Mouse (Mus musculus) neural tube, embryonic 14.5 days (tissue): ENCODE results near the gene Pkd2l1. TPM values are rescaled to one million over a fixed set of nuclear protein-coding genes. Genes with fewer than 3 reads are reported as not detected.

ENCODE experiments used
- ATAC-seq: fragments of 200-750 bp; cut with Nextera tagmentation; 2 replicates; pipeline ENCODE4 v1.8.0; 2017; ENCODE audit warnings: low read depth, mild to moderate bottlenecking, moderate TSS enrichment, moderate library complexity
- H3K27ac ChIP-seq: fragments of 300-500 bp; sonication (generic); 2 replicates; pipeline ENCODE4 v1.5.1; 2014; ENCODE audit warnings: low read depth, mild to moderate bottlenecking, control low read depth, low read length, moderate library complexity, mixed read lengths
- H3K27me3 ChIP-seq: fragments of 300-500 bp; sonication (generic); 2 replicates; pipeline ENCODE4 v1.6.1; 2014; ENCODE audit warnings: low read length; ENCODE audit not compliant: control insufficient read depth, insufficient read depth
- H3K36me3 ChIP-seq: fragments of 300-500 bp; sonication (generic); 2 replicates; pipeline ENCODE4 v1.6.1; 2014; ENCODE audit warnings: low read length, mixed read lengths; ENCODE audit not compliant: control insufficient read depth, insufficient read depth
- H3K4me1 ChIP-seq: fragments of 300-500 bp; sonication (generic); 2 replicates; pipeline ENCODE4 v1.6.1; 2014; ENCODE audit warnings: low read length; ENCODE audit not compliant: control insufficient read depth, insufficient read depth
- H3K4me2 ChIP-seq: fragments of 300-500 bp; sonication (generic); 2 replicates; pipeline ENCODE4 v1.6.1; 2014; ENCODE audit warnings: mild to moderate bottlenecking, low read depth, low read length, control low read depth
- H3K4me3 ChIP-seq: fragments of 300-500 bp; sonication (generic); 2 replicates; pipeline ENCODE4 v1.5.1; 2014; ENCODE audit warnings: low read depth, low read length, control low read depth, mixed read lengths
- H3K9ac ChIP-seq: fragments of 300-500 bp; sonication (generic); replicated peaks from 2 replicates; pipeline ENCODE4 v1.6.1; 2014; ENCODE audit warnings: low read depth, mild to moderate bottlenecking, control low read depth, low read length, mixed read lengths
- H3K9me3 ChIP-seq: fragments of 300-500 bp; sonication (generic); 2 replicates; pipeline ENCODE4 v1.6.1; 2016; ENCODE audit warnings: low read length; ENCODE audit not compliant: control insufficient read depth
- WGBS: fragments of 180-500 bp; shearing (Covaris S2); extraction: QIAGEN DNeasy Blood & Tissue Kit; methylation state at CpG from one replicate; pipeline ENCODE4 v1.1.7; 2014; 5-methylcytosine and 5-hydroxymethylcytosine counted together
- polyA plus RNA-seq: library from polyadenylated mRNA; unstranded; fragments of >200 nt; fragmentation: Nextera tagmentation; extraction: Ambion mirVana; gene quantifications from 2 replicates; pipeline ENCODE4 v1.2.1, GENCODE M21; 2014

Gene Pkd2l1
- polyA plus RNA-seq, 1 experiment from 2014 or later = 4.0 TPM

- H3K4me3 ChIP-seq = no peak overlapping the region
- no peak for ATAC-seq
- no peaks in the 10 kb centered on the region for H3K27me3 ChIP-seq
- H3K4me1 ChIP-seq = no peaks in the 10 kb centered on the region
- no peak overlapping the region for H3K9ac ChIP-seq
- H3K36me3 ChIP-seq = no peaks in the 10 kb centered on the region
- no peak overlapping the region for H3K4me2 ChIP-seq
- 80% methylated on average over 2 of the region's 2 CpGs for WGBS
- no peaks in the 10 kb centered on the region for H3K9me3 ChIP-seq
- H3K27ac ChIP-seq = no peak overlapping the region
Observed at GRCm38 (mm10) chr19:44207079-44207478, 14.8 kb upstream of the Pkd2l1 start.

GRCm38 (mm10) chr19:44203015-44203564, 10.8 kb upstream of the Pkd2l1 start, which contains the start of gene Scd3:
Gene Scd3, plus strand, starts transcription at chr19:44203269.
- ATAC-seq = no peak
- Histone ChIP-seq H3K9ac (no peak within 1 kb of the TSS), H3K9me3 (no peaks in the 10 kb centered on the region), H3K4me3 (no peak within 1 kb of the TSS), H3K4me2 (no peak within 1 kb of the TSS), H3K27ac (no peak within 1 kb of the TSS), H3K27me3 (no peaks in the 10 kb centered on the region), H3K4me1 (no peaks in the 10 kb centered on the region), H3K36me3 (no peaks in the 10 kb centered on the region)
- WGBS = 95% methylated on average over 9 of the region's 9 CpGs

DNA sequence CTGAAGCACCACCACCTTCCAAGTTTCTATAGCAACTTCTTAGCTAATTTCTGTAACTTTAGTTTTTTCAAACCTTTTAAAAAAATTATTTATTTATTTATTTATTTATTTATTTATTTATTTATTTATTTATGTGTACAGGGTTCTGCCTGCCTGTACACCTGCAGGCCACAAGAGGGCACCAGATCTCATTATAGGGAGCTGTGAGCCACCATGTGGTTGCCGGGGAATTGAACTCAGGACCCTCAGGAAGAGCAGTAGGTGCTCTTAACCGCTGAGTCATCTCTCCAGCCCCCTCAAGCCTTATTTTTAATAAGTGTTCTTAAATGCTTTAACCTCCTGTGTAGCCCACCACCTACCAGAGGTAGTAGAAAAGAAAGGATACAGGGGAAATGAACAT, 6.7 kb upstream of the Pkd2l1 start:
- Histone ChIP-seq H3K9ac (no peak overlapping the region), H3K27me3 (no peaks in the 10 kb centered on the region), H3K4me2 (no peak overlapping the region), H3K36me3 (no peaks in the 10 kb centered on the region), H3K4me1 (no peaks in the 10 kb centered on the region), H3K27ac (no peak overlapping the region), H3K4me3 (no peak overlapping the region), H3K9me3 (no peaks in the 10 kb centered on the region)
- no peak for ATAC-seq
- 79% methylated on average over 2 of the region's 2 CpGs for WGBS

- Histone ChIP-seq H3K27me3 (no peaks in the 10 kb centered on the region), H3K9ac (no peak overlapping the region), H3K27ac (no peak overlapping the region), H3K9me3 (no peaks in the 10 kb centered on the region), H3K36me3 (no peaks in the 10 kb centered on the region), H3K4me3 (no peak overlapping the region), H3K4me1 (no peaks in the 10 kb centered on the region), H3K4me2 (no peak overlapping the region)
- ATAC-seq = no peak
- 85% methylated on average over 6 of the region's 6 CpGs for WGBS
Observed at GRCm38 (mm10) chr19:44198494-44198893, 6.3 kb upstream of the Pkd2l1 start.

DNA sequence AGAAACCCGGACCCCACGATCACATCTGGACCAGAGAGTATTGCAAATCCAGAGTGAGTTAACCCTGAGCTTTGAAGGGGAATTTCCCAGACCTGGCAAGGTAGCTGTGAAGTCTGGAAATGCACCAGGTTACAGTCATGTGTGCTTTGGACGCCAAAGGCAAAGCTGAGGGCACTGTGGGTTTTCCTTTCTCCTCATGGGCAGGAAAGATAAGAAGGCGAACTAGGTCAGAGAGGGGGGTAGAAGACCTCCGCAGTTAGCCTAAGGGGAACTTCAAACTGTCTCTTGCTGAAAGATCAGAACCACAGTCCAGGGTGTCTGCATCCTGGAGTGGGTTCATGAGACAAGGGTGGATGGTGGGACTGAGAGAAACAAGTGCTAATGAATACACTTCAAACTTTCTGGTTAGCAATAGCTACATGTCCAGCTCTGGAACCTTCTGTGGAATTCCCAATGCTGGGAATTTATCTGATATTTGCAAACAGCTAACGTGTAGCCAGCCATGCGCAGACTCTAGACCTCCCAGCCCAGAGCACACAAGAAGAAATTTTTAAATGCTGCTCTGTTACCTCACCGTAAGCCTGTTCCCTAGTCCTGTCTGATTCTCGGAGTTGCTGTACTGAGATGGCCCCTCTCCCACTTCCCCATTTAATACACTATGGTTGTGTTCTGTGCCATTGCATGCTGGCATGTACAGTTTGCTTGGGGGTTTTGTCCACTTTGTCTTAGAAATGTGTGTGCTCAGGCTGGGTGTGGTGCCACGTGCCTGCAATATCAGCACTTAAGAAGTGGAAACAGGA, 5.0 kb upstream of the Pkd2l1 start:
- H3K4me2 ChIP-seq = no peak overlapping the region
- 89% methylated on average over 10 of the region's 10 CpGs for WGBS
- no peak for ATAC-seq
- H3K27me3 ChIP-seq = no peaks in the 10 kb centered on the region
- H3K27ac ChIP-seq = no peak overlapping the region
- H3K9me3 ChIP-seq = no peaks in the 10 kb centered on the region
- H3K4me3 ChIP-seq = no peak overlapping the region
- H3K36me3 ChIP-seq = no peaks in the 10 kb centered on the region
- H3K4me1 ChIP-seq = no peaks in the 10 kb centered on the region
- no peak overlapping the region for H3K9ac ChIP-seq

DNA sequence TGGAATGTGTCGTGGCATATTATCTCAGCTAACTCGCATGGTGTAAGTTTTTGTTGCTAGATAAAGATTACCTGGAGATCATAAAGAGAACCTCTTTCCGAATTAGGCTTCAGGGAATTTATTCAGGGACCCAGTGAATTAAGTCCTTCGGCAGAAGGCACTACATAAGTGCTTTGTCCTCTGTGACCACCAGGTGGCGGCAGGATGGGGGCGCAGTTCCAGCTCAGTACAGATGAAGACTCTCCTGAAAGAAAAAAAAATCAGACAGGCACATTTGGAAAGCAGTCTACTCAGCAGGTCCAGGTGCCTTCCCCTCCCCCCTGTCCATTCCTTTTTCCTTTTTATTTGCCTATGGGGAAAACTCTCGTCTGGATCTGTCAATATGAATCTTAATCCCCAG, 2.9 kb upstream of the Pkd2l1 start:
- no peaks in the 10 kb centered on the region for H3K27me3 ChIP-seq
- no peak overlapping the region for H3K9ac ChIP-seq
- no peak overlapping the region for H3K27ac ChIP-seq
- WGBS = 8% methylated on average over 7 of the region's 7 CpGs
- H3K4me3 ChIP-seq = no peak overlapping the region
- H3K4me1 ChIP-seq = no peaks in the 10 kb centered on the region
- no peak for ATAC-seq
- no peaks in the 10 kb centered on the region for H3K9me3 ChIP-seq
- H3K36me3 ChIP-seq = no peaks in the 10 kb centered on the region
- H3K4me2 ChIP-seq = no peak overlapping the region

DNA sequence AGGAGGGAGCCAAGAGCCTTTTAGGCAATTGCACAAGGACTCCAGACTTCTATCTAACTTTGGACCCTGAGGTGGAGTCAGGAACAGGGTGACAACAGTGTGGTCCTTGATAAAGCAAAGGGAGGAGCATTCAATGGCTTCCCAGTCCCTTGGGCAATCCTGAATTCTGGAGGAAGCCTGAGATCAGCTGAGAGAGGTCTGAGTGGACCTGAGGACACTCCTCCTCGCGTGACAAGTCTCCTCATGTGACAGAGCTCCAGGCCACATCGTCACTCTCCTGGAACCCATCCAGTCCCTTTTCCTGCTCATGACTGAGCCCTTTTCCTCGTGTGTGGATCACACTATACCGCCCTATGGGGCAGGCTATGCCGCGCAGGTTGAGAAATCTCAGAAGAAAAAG, 1.7 kb upstream of the Pkd2l1 start:
- Histone ChIP-seq H3K4me2 (no peak overlapping the region), H3K4me1 (no peaks in the 10 kb centered on the region), H3K9ac (no peak overlapping the region), H3K27me3 (no peaks in the 10 kb centered on the region), H3K4me3 (no peak overlapping the region), H3K9me3 (no peaks in the 10 kb centered on the region), H3K27ac (no peak overlapping the region), H3K36me3 (no peaks in the 10 kb centered on the region)
- WGBS = 88% methylated on average over 7 of the region's 7 CpGs
- ATAC-seq = no peak

- H3K27ac ChIP-seq = no peak overlapping the region
- H3K4me1 ChIP-seq = no peaks in the 10 kb centered on the region
- H3K4me3 ChIP-seq = no peak overlapping the region
- H3K27me3 ChIP-seq = no peaks in the 10 kb centered on the region
- ATAC-seq = no peak
- WGBS = 82% methylated on average over 4 of the region's 4 CpGs
- no peak overlapping the region for H3K4me2 ChIP-seq
- H3K9me3 ChIP-seq = no peaks in the 10 kb centered on the region
- H3K36me3 ChIP-seq = no peaks in the 10 kb centered on the region
- no peak overlapping the region for H3K9ac ChIP-seq
Observed at GRCm38 (mm10) chr19:44189056-44189455, 3.2 kb downstream of the Pkd2l1 start.

DNA sequence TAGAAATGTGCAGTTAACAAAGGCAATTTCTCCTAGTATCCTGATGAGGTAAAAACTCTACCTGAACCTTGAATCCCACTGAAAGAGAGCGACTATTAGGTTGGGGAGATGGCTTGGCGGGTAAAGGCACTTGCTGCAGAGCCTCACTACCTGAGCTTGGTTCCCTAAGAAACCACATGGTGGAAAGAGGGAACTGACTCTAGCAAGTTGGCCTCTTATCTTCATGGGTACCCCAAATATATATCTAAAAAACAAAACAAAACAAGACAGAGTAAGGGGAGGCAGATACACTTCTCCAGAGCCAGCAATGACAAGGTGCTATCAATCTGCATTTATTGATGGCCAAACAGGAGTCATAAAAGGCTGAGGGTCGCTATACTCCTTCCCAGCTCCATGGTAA, 8.3 kb downstream of the Pkd2l1 start:
- H3K27ac ChIP-seq = no peak overlapping the region
- H3K27me3 ChIP-seq = no peaks in the 10 kb centered on the region
- H3K4me2 ChIP-seq = no peak overlapping the region
- H3K4me3 ChIP-seq = no peak overlapping the region
- H3K4me1 ChIP-seq = no peaks in the 10 kb centered on the region
- no peaks in the 10 kb centered on the region for H3K9me3 ChIP-seq
- no peak overlapping the region for H3K9ac ChIP-seq
- ATAC-seq = no peak
- 57% methylated on average over 3 of the region's 3 CpGs for WGBS
- no peaks in the 10 kb centered on the region for H3K36me3 ChIP-seq
